Mouse (Mus musculus) cerebellum, adult 2 months (tissue): ENCODE results near the gene Rbp7. TPM values are rescaled to one million over a fixed set of nuclear protein-coding genes. Genes with fewer than 3 reads are reported as not detected.

Source experiments
- DNase-seq, 2 experiments: peaks; one replicate each; pipeline ENCODE4 v3.0.0; 2021
- H3K27ac ChIP-seq: fragments of 200-500 bp; 2 replicates; pipeline ENCODE4 v1.5.1; 2012; ENCODE audit warnings: low read length, control low read depth, inconsistent platforms; ENCODE audit not compliant: insufficient read depth
- H3K27me3 ChIP-seq: fragments of 200-500 bp; 2 replicates; pipeline ENCODE4 v1.6.1; 2012; ENCODE audit warnings: inconsistent platforms, mild to moderate bottlenecking, low read length, moderate library complexity; ENCODE audit not compliant: control insufficient read depth, insufficient read depth
- H3K4me1 ChIP-seq: fragments of 200-500 bp; 2 replicates; pipeline ENCODE4 v1.6.1; 2011; ENCODE audit warnings: low read length; ENCODE audit not compliant: control insufficient read depth, insufficient read depth
- H3K4me3 ChIP-seq: fragments of 200-500 bp; replicated peaks from 2 replicates; pipeline ENCODE3; 2011; ENCODE audit warnings: mild to moderate bottlenecking, low read depth, low read length, control low read depth; ENCODE audit not compliant: insufficient read depth
- CTCF ChIP-seq: fragments of 200-500 bp; IDR thresholded peaks from 2 replicates; pipeline ENCODE4 v1.5.1; 2011; ENCODE audit warnings: low read depth, mild to moderate bottlenecking, control low read depth, low read length, moderate library complexity, borderline replicate concordance; ENCODE audit not compliant: insufficient read depth
- POLR2A ChIP-seq: fragments of 200-500 bp; IDR thresholded peaks from 2 replicates; pipeline ENCODE4 v1.6.1; 2011; ENCODE audit warnings: low read length, control low read depth, borderline replicate concordance; ENCODE audit not compliant: insufficient read depth
- WGBS: fragments of 180-500 bp; shearing (Covaris S2); methylation state at CpG from one replicate; pipeline ENCODE4 v1.1.7; 2018; 5-methylcytosine and 5-hydroxymethylcytosine counted together
- polyA plus RNA-seq: library from polyadenylated mRNA; depleted of rRNA; stranded (reverse); fragments of >200 nt; gene quantifications from 2 replicates; pipeline ENCODE4 v1.2.3, GENCODE M21; 2012; rRNA removed

Gene Rbp7
- polyA plus RNA-seq, 1 experiment, result 0.54 TPM

- TF ChIP-seq CTCF (no peak), POLR2A (no peak)
- H3K27me3 ChIP-seq, result no peaks in the 10 kb centered on the region
- DNase-seq, result peak in 1 of 2 experiments; percentile 41
- peaks cover 51% of the 10 kb centered on the region for H3K4me1 ChIP-seq
- 16% methylated on average over 8 of the region's 8 CpGs for WGBS
- no peak overlapping the region for H3K4me3 ChIP-seq
- no peak overlapping the region for H3K27ac ChIP-seq
Measured at GRCm38 (mm10) chr4:149401591-149401982, 53.2 kb downstream of the Rbp7 start.

GRCm38 (mm10) chr4:149400878-149401590, 53.7 kb downstream of the Rbp7 start:
- DNase-seq, result peak; percentile 60 to 75
- no peak overlapping the region for H3K4me3 ChIP-seq
- no peak for TF ChIP-seq POLR2A
- TF ChIP-seq CTCF, result no peak
- H3K4me1 ChIP-seq, result peaks cover 50% of the 10 kb centered on the region
- WGBS, result 30% methylated on average over 12 of the region's 12 CpGs
- H3K27me3 ChIP-seq, result no peaks in the 10 kb centered on the region
- H3K27ac ChIP-seq, result peak overlapping the region; percentile 11; the same call in 1 of the 2 replicates

Other genes with a start within 250 kb of the Rbp7 start
- 254 and 264 TPM in 2 replicates for gene Kif1b, start 147.3 kb downstream of the Rbp7 start, polyA plus RNA-seq
- gene Ube4b, start 28.2 kb downstream of the Rbp7 start, polyA plus RNA-seq, result 123 and 132 TPM in 2 replicates
- 0.41 and 0.51 TPM in 2 replicates for gene Tmem274, start 22.4 kb upstream of the Rbp7 start, polyA plus RNA-seq
- gene Nmnat1, start 30.2 kb upstream of the Rbp7 start, polyA plus RNA-seq, result 11.2 and 11.6 TPM in 2 replicates
- 14.2 and 15.3 TPM in 2 replicates for gene Lzic, start 30.3 kb upstream of the Rbp7 start, polyA plus RNA-seq
- gene Ctnnbip1, start 63.3 kb upstream of the Rbp7 start, polyA plus RNA-seq, result 33.3 and 34.6 TPM in 2 replicates
- gene Clstn1, start 131.5 kb upstream of the Rbp7 start, polyA plus RNA-seq, result 301 and 324 TPM in 2 replicates
- 8.3 and 8.6 TPM in 2 replicates for gene Pik3cd, start 247.6 kb upstream of the Rbp7 start, polyA plus RNA-seq